Mouse (Mus musculus): ENCODE measurements around the gene Cd151.
"Not testable (repeated sequence)": the region's sequence is repeated elsewhere in the genome, so short reads cannot be mapped to it uniquely, and the experiment has no call there.

Cd151 gene

GRCm38 (mm10) chr7:141435856-141436522 is 31.2 kb upstream of the Cd151 start:
- DNase-seq (ENCODE audit: low spot score), result no peak

GRCm38 (mm10) chr7:141436523-141436892 is 30.7 kb upstream of the Cd151 start:
- DNase-seq (ENCODE audit: low spot score), result no peak

- peak; percentile 69 for DNase-seq (ENCODE audit: low spot score)
Observed at GRCm38 (mm10) chr7:141437178-141438120, 29.7 kb upstream of the Cd151 start, which contains the start of gene Slc25a22. Slc25a22 (minus strand) TSS chr7:141437892.

- DNase-seq (ENCODE audit: low spot score), result no peak
Observed at GRCm38 (mm10) chr7:141438201-141438968, 28.8 kb upstream of the Cd151 start.

- no peak for DNase-seq (ENCODE audit: low spot score)
Observed at GRCm38 (mm10) chr7:141439140-141439679, 28.0 kb upstream of the Cd151 start.

GRCm38 (mm10) chr7:141439811-141440210 is 27.4 kb upstream of the Cd151 start:
- no peak for DNase-seq (ENCODE audit: low spot score)

GRCm38 (mm10) chr7:141440613-141441012 is 26.6 kb upstream of the Cd151 start:
- no peak for DNase-seq (ENCODE audit: low spot score)

GRCm38 (mm10) chr7:141441460-141441859 is 25.7 kb upstream of the Cd151 start:
- DNase-seq (ENCODE audit: low spot score), result no peak

- DNase-seq (ENCODE audit: low spot score), result no peak
Observed at GRCm38 (mm10) chr7:141442199-141442598, 25.0 kb upstream of the Cd151 start.

- no peak for DNase-seq (ENCODE audit: low spot score)
Observed at GRCm38 (mm10) chr7:141443081-141443821, 23.9 kb upstream of the Cd151 start.

- no peak for DNase-seq (ENCODE audit: low spot score)
Observed at GRCm38 (mm10) chr7:141443828-141444237, 23.4 kb upstream of the Cd151 start, which contains the start of gene Pidd1. Pidd1 (minus strand) TSS chr7:141444025.

GRCm38 (mm10) chr7:141446374-141446773 is 20.8 kb upstream of the Cd151 start:
- DNase-seq (ENCODE audit: low spot score), result not testable (repeated sequence)

GRCm38 (mm10) chr7:141447110-141447991 is 19.8 kb upstream of the Cd151 start, which contains the start of gene Rplp2:
Rplp2 (plus strand) TSS chr7:141447370.
- peak; percentile 94 for DNase-seq (ENCODE audit: low spot score)

- no peak for DNase-seq (ENCODE audit: low spot score)
Observed at GRCm38 (mm10) chr7:141451928-141452327, 15.3 kb upstream of the Cd151 start.

- no peak for DNase-seq (ENCODE audit: low spot score)
Observed at GRCm38 (mm10) chr7:141453636-141454035, 13.6 kb upstream of the Cd151 start.

GRCm38 (mm10) chr7:141454967-141455551 is 12.1 kb upstream of the Cd151 start, which contains the start of gene Pnpla2:
Pnpla2 (plus strand) TSS chr7:141455198.
- DNase-seq (ENCODE audit: low spot score), result peak; percentile 91

GRCm38 (mm10) chr7:141455610-141456314 is 11.4 kb upstream of the Cd151 start:
- no peak for DNase-seq (ENCODE audit: low spot score)

GRCm38 (mm10) chr7:141456739-141457138 is 10.5 kb upstream of the Cd151 start:
- no peak for DNase-seq (ENCODE audit: low spot score)

GRCm38 (mm10) chr7:141457236-141457635 is 10.0 kb upstream of the Cd151 start:
- no peak for DNase-seq (ENCODE audit: low spot score)
